Mouse (Mus musculus): ENCODE measurements around the gene Hs3st2.
A peak's percentile ranks its signal among the peaks of the same experiment; 100 is the strongest.
"Not testable (repeated sequence)": the region's sequence is repeated elsewhere in the genome, so short reads cannot be mapped to it uniquely, and the experiment has no call there.

The Hs3st2 gene

DNA sequence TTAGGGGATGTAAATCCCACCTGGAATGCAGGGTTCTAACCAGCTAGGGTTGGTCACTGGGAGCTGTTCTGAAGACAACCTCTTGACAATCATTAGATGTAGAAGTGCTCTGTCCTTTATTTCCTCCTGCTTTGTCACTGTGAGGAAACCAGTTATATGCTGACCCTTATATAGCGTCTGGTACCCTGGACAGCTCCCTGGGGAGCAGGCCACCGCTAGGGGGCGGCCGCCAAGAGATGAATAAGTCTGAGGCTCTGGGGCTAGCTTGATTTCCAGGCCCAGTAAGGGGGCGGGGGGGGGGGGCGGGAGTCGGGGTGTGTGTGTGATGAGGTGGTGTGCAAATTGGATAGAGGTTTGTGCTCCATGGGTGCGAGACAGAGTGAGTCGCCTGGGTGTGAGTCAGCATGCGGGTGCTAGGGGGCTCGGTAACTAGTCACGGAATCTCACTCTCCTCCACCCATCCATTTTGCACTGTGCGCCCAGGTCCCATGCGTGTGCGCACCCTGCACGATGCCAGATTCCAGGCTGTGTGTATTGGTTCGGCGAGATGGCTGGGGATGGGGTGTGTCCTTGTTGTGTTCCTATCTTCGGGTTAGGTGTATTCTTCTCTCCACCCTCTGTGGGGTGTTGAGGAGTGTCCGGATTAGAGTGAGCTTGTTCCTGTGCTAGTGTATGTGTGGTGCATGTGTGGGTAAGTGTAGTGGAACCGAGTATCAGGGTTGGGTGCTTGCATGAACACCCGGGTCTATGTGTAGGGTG, at the start of gene Hs3st2:
TSS of gene Hs3st2 (plus strand) at position 635 of the 759 bp plus-strand sequence.
- DNase-seq: peak; percentile 14

DNA sequence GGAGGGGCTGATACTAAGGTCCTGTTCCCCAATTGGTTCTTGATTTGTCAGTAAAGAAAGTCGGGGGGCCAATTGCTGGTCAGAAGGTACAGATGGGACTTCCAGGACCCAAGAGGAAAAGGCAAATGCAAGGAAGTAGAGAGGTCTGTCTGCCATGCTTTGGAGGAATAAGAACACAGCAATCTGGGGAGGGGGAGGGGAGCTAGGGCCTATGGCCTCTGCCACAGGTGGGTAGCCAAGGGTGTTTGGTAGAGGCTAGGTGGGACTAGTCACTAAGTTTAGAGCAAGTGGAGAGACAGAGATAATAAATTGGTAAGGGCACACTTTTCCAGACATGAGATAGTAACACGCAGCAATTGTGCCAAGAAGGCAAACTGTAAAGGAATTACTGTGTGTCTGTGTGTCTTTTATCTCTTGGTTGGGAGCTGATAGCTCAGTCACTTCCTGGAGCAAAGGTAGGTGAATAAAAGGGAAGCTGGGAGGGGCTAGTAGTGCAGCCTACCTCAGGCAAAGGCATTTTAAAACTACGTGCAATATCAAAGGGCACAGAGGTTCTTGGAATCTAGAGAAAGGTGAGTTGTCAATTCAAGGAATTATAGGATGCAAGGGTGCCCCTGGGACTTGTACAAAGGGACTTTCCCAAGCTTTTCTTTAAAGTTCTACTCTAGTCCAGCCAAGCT, 43.2 kb upstream of the Hs3st2 start:
- DNase-seq: no peak

DNA sequence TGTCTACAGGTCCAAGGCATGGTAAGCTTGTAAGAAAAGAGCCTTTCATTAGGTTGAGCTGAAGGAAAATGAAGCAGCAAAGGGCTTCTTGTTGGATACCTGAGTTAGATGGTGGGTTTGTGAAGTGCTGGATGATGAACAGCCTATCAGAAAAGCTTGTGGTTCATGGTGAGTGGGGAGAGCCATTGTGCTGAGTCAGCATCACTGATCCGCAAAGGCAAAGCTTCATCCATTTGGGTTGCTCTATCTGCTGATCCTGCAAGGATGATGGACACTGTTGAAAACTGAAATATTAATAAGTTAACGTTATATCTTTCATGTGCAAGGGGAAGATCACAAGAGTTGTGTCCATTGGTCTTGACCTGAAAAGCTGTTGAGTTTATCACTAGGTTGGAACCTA, 40.0 kb upstream of the Hs3st2 start:
- no peak for DNase-seq

DNA sequence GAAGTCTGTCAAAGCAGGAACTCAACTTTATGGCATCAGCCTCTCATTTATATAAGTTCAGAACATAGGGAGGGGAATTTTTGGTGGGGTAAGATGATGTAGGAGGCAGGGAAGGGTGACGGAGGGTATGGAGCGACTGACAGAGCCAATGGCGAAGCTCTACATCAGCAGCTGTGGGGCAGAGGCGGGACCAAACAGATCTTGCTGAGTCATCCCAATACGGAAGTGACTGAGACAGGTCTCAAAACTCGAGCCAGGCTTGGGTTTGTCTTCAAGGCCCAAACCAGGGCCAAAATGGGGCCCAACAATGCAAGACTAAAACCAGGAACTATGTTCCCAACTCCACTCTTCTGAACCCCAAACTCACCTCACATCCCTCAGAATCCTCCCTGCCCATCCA, 30.2 kb upstream of the Hs3st2 start:
- DNase-seq: not testable (repeated sequence)

DNA sequence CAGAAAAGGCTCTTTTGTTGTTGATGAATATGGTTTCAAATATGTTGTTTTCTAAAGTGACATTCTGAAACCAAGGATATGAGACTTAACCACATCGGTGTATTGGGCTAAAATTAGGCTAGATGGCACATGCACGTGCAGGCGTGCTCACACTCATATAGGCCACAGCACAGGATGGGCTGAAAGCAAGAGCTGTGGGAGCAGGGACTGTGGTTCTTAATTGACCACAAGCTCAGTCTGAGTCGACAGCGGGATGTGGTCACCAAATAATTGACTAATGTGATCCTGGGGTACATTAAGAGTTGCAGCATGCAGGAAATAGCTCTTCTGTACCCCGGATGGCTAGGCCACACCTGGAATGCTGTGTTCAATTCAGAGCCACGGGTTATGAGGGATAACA, 26.1 kb upstream of the Hs3st2 start:
- DNase-seq: no peak

DNA sequence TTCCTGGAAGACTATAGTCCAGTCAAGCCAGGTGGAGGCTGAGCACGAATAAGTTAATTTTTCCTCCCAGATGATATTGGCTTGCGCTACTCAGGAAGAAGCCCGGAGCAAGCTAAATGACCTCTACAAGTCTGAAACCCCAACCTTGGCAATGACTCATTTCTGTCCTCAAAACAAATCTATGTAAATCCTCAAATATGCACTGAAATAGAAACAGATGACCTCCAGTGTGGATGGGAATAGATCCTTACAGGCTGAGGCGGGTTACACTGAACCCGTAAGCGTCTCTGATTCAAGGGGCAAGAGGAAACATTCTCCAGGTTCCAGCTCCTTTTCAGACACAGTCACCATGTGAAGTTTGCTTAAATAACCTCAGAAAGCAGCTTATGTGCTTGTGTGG, 24.5 kb upstream of the Hs3st2 start:
- DNase-seq: no peak

DNA sequence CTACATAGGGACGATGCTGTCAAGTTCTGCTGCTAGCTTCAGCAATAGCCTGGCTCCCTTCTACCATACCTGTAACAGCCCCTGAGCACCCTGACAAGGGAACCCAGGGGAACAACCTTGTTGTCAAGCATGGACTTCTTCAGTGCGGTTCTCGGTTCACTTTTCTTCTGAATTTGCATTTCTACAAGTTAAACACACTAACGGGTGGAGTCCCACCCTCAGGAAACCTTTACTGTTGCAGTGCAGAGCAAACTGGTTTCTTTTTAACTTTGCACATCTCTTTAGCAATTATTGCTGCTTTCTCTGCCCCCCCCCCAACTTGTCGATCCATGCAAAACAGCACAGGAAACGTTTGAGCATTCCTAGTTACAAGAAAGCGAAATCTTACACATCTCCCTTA, 19.7 kb upstream of the Hs3st2 start:
- no peak for DNase-seq

DNA sequence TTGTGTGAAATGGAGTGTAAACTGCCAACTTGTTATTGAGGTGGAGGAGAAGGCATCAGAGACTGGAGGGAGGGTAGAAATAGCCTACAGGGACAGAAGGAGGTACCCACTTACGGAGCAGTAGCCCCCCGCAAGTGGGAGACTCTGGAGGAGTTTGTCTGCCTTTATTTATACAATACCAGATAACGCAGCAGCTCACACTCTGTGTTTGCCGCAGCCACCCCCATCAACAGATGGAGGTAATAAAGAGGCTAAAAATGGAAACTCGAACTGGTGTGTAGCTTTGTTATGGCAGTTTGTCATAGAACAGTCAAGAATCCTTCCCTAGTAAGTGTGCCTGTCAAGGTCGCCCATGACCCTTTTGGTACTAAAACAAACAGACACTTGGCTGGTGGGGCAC, 16.2 kb upstream of the Hs3st2 start:
- no peak for DNase-seq

DNA sequence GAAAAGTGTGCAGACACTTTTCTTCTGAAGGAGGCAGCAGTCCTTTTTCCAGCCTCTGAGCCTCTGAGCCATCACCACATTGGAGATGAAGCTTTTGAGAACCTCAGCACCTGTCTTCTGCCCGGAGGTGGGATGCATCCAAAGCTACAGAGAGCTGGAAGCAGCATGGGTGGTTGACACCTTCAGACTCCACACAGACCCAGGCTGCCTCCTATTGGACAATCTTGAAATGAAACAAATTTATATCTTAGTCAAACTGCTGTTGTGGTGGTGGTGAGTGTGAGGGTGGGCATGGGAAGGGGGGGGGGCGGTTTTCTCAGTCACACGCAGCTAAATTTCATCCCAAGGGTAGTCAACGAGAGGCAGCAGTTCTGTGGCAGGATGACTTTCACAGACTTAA, 12.7 kb upstream of the Hs3st2 start:
- DNase-seq: no peak

DNA sequence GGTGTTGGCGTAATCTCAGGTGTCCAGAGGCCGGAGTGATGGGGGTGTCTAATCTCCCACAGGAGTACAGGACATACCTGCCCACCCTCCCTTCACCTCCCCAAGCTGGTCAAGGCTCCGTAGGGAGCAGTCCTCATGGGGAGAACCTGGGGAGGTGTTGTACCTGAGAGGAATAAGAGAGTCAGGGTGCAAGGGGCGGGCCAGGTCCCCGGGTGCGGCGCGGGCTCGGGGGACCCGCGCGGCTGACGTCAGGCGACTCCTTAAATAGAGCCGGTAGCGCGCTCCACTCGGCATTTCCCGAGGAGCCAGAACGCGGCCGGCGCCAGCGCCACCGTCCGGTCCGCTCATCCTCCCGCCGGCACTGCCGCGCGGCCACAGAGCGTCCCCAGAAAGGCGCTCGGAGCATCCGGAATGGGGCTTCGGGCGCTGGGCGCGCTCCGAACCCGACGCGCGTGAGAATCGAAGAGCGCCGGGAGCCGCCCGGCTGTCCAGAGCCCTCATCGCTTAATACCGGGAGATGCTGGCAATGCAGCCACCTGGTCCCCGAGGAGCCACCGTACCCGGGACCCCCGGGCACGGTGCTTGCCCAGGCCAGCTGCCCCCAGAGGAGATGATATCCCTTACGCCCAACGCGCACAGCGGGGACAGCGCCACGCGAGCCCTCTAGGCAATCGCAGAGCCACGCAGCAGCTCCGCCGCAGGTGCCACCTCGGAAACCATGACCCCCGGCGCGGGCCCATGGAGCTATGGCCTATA, 503 bp downstream of the Hs3st2 start:
- DNase-seq: no peak

DNA sequence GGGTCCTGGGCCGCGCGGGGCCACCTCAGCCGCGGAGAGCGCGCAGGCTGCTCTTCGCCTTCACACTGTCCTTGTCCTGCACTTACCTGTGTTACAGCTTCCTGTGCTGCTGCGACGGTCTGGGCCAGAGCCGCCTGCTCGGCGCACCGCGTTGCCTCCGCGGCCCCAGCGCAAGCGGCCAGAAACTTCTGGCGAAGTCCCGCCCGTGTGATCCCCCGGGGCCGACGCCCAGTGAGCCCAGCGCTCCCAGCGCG, 1.0 kb downstream of the Hs3st2 start:
- no peak for DNase-seq

DNA sequence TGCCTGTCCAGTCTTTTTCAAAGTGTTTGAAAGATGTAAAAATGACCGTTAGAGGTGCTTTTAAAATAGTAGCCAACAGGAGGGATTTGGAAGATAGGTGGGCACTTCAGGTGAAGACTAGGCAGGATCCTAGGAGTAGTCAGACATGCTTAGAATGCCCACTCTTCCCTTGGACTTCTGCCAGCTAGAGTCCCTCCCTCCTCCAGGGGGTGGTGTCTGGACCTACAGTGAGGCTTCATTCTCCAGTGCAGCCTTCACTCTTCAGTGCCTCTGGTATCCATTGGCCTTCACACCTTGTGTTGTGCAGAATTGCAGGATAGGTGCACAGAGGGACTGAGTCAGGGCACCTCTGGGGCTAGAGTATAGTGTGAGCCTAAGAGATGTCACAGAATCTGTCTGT, 2.2 kb downstream of the Hs3st2 start:
- DNase-seq: no peak

DNA sequence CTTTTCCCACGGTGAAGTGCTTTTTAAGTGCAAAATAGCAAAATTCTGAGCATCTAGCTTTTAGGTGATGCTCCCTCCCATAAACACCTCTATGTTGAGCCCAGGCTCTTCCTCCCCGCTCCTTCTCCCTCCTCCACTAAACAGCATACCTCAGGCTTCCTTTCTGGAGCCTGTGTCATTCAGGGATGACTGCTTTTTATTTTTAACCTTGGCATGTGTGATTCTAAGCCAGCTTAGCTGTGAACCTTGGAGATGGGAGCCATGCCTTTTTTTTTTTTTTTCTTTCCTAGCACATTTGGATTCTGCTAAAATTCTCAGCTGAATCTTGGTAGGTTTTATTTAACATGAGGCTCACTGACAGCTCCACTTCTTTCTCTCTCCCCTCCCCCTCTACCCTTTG, 3.2 kb downstream of the Hs3st2 start:
- DNase-seq: no peak

DNA sequence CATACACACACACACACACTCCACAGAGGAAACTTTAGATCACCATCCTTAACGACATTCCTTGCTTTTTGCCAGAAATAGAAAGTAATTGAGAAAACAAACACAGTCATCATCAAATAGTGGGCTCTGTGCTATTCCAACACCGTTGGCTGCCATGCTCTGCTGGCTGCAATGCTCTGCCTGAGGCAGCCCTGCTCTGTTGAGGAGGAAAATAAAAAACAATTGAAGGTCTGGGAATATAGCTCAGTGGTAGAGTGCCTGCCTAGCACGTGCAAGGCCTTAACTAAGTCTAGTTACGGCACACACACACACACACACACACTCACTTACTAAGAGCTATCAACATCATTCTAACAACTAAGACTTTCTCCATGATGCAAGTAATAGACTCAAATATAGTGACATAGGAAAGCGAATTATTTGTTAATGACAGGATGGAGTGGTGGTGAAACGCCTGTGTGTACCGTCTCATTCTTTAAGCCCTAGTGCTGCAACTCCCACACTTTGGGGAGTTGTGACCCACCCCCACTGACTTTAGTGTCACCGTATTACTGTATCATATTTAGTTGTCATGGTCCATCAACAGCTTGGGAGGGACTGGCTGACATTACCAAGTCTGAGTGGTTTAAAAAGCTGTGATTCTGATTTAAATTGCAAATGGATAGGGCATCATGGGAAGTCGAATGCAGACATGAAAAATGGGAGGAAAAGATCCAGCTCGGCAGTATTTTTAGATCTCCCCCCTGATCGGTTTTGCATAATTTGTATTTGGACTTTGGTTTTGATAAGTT, 19.3 kb downstream of the Hs3st2 start:
- no peak for DNase-seq

DNA sequence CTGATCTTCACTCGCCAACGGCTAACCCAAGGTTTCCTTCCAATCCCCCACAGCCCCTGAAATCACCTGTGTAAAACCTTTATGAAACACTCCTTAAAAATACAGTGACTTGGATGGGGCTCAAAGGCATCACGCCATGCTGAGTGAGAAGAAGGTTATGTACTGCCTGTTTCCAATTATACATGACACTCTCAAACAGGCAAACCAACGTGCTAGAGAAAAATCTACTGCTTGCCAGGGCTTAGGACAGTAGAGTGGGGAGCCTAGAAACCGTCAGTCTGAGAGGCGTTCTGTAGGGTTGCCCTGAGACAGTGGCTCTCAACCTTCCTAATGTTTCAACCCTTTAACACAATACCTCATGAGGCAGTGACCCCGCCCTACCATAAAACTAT, 19.8 kb downstream of the Hs3st2 start:
- DNase-seq: no peak

DNA sequence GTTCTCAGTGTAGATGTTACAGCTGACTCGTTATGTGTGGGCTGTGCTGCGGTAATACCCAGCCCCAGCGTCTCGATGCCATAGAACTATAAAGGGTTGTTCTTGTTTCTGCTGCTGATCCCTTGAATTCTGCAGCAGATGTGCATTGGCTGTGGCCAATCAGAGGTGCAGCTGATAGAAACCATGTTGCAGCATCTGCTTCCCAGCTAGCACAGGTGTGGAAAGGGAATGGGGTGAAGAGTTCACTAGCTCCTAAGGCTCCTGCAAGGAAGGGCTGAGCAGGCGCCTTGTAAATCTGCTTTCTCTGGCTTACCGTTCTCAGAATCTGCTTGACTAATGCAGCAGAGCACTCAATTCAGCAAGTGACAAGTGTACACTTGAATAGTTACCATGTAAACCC, 45.2 kb downstream of the Hs3st2 start:
- DNase-seq: no peak

DNA sequence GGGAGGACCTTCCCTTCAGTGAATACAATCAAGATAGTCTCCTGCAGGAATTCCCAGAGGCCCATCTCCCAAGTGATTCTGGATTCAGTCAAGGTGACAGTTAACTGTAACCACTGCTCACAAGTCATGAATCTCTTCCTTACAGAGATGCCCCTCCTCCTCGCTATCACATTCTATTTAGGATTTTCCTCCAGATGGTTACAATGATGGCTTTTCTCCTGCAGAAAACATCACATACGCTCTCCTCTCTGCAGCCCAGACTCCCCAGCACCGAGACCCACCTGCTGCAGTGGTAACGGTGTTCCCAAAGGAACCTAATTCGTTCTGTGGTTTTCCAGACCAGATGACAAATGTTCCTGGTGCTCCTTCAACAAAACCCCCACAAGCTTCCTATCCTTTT, 49.5 kb downstream of the Hs3st2 start:
- DNase-seq: no peak

DNA sequence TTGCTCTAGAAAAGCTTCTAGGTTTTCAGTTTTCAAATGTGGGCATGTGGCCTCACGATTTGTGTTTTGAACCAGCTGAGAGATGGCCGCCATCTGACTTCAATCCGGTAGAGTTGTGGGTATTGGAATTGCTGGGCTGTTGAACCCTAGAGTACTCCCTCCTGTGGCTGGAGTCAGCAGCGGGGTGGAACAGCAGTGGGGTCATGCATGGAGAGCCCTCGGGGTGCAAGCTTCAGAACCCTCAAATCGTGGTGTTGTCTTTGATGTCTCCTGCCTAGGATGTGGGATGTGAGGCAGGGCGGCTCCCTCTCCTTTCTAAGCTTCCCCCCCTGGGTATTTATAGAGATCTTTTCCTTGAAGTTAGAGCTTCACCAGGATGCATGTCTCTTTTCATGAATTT, 52.7 kb downstream of the Hs3st2 start:
- DNase-seq: no peak

DNA sequence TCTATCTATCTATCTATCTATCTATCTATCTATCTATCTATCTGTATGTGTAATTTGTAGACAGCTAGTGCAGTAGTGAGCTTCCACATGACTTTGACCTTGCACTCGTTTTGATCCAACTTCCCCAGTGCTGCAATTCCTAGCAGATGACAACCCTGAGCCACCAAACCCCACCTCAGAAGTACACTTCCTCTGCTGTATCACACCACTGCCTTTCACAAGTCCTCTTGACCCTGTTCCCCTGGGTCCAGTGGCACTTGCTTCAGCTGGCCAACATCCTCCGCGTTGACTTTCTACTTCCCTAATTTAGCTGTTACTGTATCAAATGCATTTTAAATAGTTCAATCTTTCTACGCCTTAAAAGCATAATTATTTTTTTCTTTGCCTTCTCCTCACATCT, 54.6 kb downstream of the Hs3st2 start:
- DNase-seq: no peak

DNA sequence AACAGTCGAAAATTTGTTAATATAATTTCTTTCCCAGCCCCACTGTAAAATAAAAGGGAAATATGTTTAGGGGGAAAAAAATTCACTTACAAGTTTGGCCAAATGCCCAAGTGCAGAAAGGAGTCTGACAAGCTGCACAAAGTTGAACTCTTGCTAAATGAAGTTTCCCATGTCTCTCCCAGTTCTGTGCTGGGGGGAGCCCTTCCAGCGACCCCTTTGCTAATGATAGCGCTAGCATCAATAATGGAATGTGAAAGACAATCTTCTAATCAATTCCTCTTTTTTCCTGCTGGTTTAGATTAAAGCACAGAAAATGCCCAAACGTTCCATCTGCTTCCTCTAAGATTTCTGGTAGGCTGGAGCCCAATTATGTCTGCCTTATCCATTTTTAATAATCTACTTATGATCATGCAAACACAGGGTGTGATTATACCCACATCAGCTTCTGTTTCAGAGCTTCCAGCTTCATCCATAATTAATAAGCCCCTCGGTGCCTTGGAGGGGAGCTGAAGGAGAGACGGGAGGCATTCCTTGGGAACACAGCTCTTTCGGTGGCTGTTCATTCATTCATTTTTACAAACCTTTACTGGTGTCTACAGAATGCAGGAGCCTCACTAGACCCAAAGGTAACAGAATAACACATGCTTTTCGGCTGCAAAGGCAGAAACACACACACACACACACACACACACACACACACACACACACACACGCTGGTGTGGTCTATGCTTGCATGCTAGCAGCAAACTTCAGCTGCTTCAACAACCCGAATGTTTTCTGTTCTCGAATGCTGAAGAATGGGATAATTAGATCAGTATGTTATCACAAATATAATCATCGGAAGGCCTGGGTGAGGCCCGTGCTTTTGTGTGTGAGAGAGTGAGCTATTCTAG, 59.5 kb downstream of the Hs3st2 start:
- DNase-seq: no peak

DNA sequence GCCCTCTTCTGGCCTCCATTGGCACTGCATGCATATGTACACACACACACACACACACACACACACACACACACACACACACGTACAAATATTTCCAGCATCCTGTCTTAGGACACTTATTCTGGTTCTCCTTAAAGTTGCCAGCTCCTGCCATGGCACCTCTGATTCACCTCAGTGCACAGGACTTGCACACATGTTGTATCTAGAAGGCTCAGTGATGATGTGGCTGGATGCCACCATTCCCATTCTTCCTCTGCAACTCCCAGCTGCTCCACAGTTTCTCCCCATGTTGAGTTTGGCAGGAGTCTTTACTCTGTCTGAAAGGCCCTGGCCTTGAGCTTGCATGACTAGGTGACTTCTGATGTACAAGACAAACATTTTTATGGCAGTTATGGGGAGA, 65.1 kb downstream of the Hs3st2 start:
- DNase-seq: no peak

DNA sequence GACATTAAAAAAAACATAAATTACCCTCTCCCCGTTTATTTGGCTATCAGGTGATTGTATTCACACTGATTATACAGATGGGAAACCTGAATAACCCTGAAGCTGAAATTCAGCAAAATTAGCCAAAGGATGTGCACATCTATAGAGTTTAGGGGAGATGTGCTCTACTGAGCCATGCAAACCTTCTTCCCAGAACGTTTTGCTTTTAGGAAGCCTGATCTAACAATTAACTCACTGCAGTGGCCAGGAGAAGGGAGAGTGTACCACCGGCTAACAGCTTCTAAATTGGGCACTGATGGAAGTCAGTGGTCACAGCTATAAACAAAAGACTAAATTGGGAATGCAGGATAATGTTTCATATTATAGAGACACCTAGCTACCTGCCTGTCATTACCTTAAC, 66.4 kb downstream of the Hs3st2 start:
- no peak for DNase-seq

DNA sequence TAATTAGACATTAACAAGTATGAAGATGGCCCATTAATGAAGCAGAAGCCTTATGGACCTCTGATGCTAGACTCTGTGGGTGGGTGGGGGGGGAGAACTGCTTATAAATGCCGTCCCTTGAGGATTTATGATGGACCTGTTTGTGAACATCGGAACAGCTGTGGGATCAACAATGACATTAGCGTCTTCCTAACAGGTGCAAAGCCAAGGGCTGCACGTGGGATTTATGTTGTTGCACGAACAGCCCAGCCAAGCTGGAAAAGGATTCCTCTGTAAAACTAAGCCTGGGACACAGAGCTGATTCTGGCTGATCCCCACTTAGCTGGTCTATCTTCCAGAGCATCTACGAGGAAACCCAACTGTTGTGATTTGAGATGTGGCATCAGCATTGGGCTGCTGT, 69.0 kb downstream of the Hs3st2 start:
- no peak for DNase-seq

All from thymus, postnatal 14 days (tissue).